Mouse (Mus musculus) bone marrow macrophage, adult 2 months (primary cell): ENCODE results near the gene M1ap.

ENCODE experiments used
- CTCF ChIP-seq: IDR thresholded peaks from 2 replicates; pipeline ENCODE4 v1.5.1; 2012; ENCODE audit warnings: low read depth, mild to moderate bottlenecking, low read length, moderate library complexity
- POLR2A ChIP-seq: IDR thresholded peaks from 2 replicates; pipeline ENCODE4 v1.6.1; 2012; ENCODE audit warnings: mild to moderate bottlenecking, low read depth, low read length, borderline replicate concordance

DNA sequence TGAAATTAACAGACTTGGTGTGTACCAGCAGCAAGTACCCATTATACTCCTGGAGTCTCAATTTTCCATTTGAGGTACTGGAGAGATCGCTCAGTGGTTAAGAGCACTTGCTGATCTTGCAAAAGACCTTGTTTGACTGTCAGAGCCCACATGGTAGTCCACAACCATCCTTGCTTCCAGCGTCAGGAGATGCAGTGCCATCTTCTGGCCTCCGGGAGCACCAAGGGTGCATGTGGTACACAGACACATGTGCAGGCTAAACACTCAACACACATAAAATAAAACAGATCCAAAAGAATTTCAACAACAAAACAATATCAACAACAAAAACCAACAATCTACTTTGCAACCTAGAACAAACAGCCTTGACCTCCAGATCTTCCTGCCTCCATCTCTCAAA, 21.7 kb upstream of the M1ap start:
- TF ChIP-seq CTCF: no peak
- no peak for TF ChIP-seq POLR2A
